Mouse (Mus musculus) c-Kit-negative CD71-positive TER-119-positive erythroid progenitor cells, embryonic 14.5 days (primary cell): ENCODE measurements around the gene Abcg5.

Experiments used
- DNase-seq: peaks from one replicate; pipeline ENCODE4 v3.0.0-alpha.2; 2013; ENCODE audit warnings: low read depth, low spot score

The Abcg5 gene

DNA sequence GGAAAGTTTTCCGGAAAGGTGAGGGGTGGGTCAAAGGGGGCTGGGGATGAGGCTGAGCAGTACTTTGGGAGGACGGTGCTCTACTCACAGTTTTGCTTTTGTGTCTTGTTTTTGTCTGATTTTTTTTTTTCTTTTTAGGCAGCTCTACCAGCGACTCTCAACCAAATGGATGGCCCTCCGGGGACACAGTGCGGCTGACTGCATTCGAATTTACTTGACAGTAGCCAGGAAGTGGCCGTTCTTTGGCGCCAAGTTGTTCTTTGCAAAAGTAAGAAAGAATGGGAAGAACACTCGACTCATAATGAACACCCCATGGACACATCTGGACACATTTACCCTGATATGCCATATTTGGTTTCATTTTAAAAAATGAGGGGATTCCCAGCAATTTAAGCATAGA is 71.3 kb downstream of the Abcg5 start:
- DNase-seq: no peak

DNA sequence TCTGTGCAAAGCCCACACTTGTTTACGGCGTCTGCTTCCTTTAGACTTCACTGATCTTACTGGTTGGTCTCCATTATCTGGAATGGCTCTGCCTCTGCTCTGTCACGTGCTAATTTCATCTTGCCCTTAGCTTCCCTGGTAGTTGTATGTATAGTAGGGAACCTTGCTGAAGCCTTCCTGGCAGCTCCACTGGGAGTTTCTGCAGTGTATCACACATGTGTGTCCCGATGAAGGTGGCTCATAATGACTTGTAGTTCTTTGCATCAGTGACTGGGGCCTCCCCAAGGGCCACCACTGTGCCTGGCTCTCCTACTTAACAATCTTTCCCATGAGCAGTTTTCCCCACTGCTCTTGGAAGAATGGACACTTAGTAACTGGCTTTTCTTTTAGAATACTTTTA is 74.2 kb downstream of the Abcg5 start:
- DNase-seq: no peak
